Mouse (Mus musculus) bone marrow macrophage, adult 2 months (primary cell): Measurements from ENCODE around the gene H2-Q7. TPM values are rescaled to one million over a fixed set of nuclear protein-coding genes. Genes with fewer than 3 reads are reported as not detected.
A peak's percentile ranks its signal among the peaks of the same experiment; 100 is the strongest.
"Not testable (repeated sequence)": the region's sequence is repeated elsewhere in the genome, so short reads cannot be mapped to it uniquely, and the experiment has no call there.

Experiments used
- H3K27ac ChIP-seq: 2 replicates; pipeline ENCODE4 v1.5.1; 2012; ENCODE audit warnings: low read depth, low read length; ENCODE audit not compliant: insufficient read depth
- H3K4me1 ChIP-seq: 2 replicates; pipeline ENCODE4 v1.6.1; 2012; ENCODE audit warnings: low read length; ENCODE audit not compliant: control insufficient read depth, insufficient read depth
- H3K4me3 ChIP-seq: 2 replicates; pipeline ENCODE4 v1.5.1; 2012; ENCODE audit warnings: mild to moderate bottlenecking, low read length, moderate library complexity; ENCODE audit not compliant: insufficient read depth
- CTCF ChIP-seq: IDR thresholded peaks from 2 replicates; pipeline ENCODE4 v1.5.1; 2012; ENCODE audit warnings: low read depth, mild to moderate bottlenecking, low read length, moderate library complexity
- polyA plus RNA-seq: library from polyadenylated mRNA; stranded (reverse); fragments of >200 nt; gene quantifications from 2 replicates; pipeline ENCODE4 v1.2.4, GENCODE M21; 2012; ENCODE audit not compliant: missing spikeins, insufficient read depth, insufficient read length

H2-Q7 gene
- polyA plus RNA-seq, 1 experiment = 15.8 TPM

DNA sequence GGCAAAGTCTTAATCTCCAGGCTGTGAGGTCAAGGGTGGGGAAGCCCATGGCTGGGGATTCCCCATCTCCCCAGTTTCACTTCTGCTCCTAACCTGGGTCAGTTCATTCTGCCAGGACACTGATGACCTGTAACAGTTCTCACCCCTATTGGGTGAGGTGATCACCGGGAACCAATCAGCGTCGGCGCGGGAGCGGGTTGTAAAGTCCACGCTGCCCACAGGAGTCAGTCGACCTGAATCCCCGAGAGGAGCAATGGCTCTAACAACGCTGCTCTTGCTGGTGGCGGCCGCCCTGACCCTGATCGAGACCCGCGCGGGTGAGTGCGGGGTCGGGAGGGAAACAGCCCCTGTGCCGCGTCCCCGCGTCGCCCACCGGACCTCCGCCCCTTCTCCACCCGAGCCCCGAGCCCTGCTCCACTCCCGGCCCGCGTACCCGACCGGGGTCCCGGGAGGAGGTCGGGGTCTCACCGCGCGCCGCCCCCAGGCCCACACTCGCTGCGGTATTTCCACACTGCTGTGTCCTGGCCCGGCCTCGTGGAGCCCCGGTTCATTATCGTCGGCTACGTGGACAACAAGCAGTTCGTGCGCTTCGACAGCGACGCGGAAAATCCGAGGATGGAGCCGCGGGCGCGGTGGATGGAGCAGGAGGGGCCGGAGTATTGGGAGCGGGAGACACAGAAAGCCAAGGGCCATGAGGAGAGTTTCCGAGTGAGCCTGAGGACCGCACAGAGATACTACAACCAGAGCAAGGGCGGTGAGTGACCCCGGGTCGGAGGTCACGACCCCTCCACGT is 14.1 kb upstream of the H2-Q7 start, which contains the start of gene H2-Q6:
Gene H2-Q6, plus strand, starts transcription at position 227 of the 793 bp plus-strand sequence.
- H3K4me3 ChIP-seq = peak within 1 kb of the TSS; percentile 10; the same call in 1 of the 2 replicates
- not testable (repeated sequence) for H3K4me1 ChIP-seq, H3K27ac ChIP-seq

DNA sequence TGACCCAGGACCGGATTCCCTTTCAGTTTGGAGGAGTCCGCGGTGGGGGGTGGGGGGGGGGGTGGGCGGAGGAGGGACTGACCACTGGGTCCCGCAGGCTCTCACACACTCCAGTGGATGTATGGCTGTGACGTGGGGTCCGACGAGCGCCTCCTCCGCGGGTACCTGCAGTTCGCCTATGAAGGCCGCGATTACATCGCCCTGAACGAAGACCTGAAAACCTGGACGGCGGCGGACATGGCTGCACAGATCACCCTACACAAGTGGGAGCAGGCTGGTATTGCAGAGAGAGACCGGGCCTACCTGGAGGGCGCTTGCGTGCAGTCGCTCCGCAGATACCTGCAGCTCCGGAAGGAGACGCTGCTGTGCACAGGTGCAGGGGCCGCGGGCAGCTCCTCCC is 13.5 kb upstream of the H2-Q7 start:
- not testable (repeated sequence) for H3K27ac ChIP-seq, H3K4me3 ChIP-seq

DNA sequence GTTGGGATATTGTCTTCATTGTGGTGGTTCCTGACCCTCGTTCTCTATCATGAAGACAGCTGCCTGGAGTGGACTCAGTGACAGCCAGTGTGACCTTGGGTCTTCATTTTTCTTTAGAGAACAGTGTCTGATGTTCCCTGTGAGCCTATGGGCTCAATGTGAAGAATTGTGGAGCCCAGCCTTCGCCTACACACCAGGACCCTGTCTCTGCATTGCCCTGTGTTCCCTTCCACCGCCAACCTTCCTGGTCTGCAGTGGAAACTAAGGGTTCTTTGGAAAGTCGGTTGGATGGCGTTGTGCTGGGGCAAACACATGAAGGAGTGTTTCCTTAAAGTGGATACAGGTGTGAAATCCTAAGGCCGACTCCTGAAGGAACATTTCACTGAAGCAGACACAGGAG is 10.1 kb upstream of the H2-Q7 start:
- H3K27ac ChIP-seq, H3K4me1 ChIP-seq, H3K4me3 ChIP-seq: not testable (repeated sequence)

More for the DNA sequence above, 13.5 kb upstream of the H2-Q7 start:
- H3K4me1 ChIP-seq = not testable (repeated sequence)

DNA sequence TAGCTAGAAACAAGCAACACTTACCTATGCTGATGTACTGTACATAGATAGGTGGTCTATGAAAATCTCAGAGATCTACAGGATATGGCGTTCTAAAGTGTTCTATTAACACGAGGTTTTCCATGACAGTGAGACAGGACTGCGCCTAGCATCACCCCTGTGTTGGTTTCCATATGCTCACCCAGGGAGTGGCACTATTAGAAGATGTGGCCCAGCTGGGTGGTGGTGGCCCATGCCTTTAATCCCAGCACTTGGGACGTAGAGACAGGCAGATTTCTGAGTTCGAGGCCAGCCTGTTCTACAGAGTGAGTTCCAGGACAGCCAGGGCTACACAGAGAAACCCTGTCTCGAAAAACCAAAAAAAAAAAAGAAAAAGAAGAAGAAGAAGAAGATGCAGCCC is 8.3 kb upstream of the H2-Q7 start:
- H3K27ac ChIP-seq, H3K4me1 ChIP-seq, H3K4me3 ChIP-seq: not testable (repeated sequence)

- H3K27ac ChIP-seq, H3K4me3 ChIP-seq, H3K4me1 ChIP-seq: not testable (repeated sequence)
Measured at GRCm38 (mm10) chr17:35432167-35432566, 6.8 kb upstream of the H2-Q7 start.

DNA sequence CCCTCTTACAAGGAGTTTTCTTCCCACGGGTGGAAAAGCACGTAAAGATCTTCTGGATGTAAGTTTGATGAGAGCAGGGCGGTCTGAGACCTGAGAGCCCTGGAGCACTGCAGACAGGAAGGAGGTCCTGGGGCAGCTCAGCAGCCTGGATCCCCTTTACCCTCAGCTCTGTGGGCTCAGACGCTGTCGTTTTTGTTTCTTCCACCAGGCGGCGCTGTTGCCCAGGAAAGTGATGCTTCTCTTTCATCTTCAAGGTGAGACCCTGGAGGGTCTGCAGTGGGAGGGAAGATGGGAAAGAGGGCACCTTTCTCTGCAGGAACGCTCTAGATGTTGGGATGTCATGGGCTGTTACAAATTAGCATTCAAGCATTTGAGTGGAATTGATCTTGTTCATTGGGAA is 4.1 kb upstream of the H2-Q7 start:
- H3K27ac ChIP-seq, H3K4me1 ChIP-seq, H3K4me3 ChIP-seq: not testable (repeated sequence)
- TF ChIP-seq CTCF = peak; percentile 89

DNA sequence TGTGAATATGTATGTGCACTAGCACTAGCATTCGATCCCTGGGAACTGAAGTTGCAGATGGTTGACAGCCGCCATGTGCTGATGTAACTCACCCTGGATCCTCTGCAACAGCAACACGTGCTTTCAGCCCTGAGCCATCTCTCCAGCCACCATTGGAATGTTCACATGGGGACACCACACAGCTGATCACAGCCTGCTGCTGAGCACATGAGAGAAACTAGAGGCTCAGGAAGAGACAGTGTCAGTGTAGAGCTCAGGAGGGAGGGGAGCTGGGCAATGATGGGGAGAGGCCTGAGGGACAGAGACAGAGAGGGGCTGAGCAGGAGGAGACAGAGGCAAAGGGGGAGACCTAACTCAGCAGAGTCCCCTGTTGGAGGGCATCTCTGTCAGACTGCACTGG is 3.4 kb upstream of the H2-Q7 start:
- H3K4me1 ChIP-seq, H3K4me3 ChIP-seq, H3K27ac ChIP-seq: not testable (repeated sequence)

GRCm38 (mm10) chr17:35437386-35437936 is 1.5 kb upstream of the H2-Q7 start:
- not testable (repeated sequence) for H3K4me3 ChIP-seq, H3K4me1 ChIP-seq, H3K27ac ChIP-seq

- not testable (repeated sequence) for H3K27ac ChIP-seq, H3K4me1 ChIP-seq, H3K4me3 ChIP-seq
Measured at GRCm38 (mm10) chr17:35438395-35438794, 560 bp upstream of the H2-Q7 start.

GRCm38 (mm10) chr17:35439295-35439747 is 366 bp downstream of the H2-Q7 start:
- H3K27ac ChIP-seq, H3K4me1 ChIP-seq: not testable (repeated sequence)
- H3K4me3 ChIP-seq = peak overlapping the region; percentile 40

DNA sequence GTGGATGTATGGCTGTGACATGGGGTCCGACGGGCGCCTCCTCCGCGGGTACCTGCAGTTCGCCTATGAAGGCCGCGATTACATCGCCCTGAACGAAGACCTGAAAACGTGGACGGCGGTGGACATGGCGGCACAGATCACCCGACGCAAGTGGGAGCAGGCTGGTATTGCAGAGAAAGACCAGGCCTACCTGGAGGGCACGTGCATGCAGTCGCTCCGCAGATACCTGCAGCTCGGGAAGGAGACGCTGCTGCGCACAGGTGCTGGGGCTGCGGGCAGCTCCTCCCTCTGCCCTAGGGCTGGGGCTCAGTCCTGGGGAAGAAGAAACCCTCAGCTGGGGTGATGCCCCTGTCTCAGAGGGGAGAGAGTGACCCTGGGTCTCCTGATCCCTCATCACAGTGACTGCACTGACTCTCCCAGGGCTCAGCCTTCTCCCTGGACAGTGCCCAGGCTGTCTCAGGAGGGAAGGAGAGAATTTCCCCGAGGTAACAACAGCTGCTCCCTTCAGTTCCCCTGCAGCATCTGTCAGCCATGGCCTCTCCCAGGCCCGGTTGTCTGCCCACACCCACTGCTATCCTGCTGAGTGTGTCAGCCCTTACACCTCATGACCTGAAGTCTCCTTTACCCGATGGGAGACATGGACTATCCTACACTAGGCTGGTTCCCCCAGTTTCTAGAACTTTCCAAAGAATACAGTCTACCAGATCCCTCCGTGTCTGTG is 1.1 kb downstream of the H2-Q7 start:
- H3K4me3 ChIP-seq, H3K4me1 ChIP-seq, H3K27ac ChIP-seq: not testable (repeated sequence)

- not testable (repeated sequence) for H3K4me3 ChIP-seq, H3K4me1 ChIP-seq, H3K27ac ChIP-seq
Measured at GRCm38 (mm10) chr17:35442376-35442775, 3.4 kb downstream of the H2-Q7 start.

DNA sequence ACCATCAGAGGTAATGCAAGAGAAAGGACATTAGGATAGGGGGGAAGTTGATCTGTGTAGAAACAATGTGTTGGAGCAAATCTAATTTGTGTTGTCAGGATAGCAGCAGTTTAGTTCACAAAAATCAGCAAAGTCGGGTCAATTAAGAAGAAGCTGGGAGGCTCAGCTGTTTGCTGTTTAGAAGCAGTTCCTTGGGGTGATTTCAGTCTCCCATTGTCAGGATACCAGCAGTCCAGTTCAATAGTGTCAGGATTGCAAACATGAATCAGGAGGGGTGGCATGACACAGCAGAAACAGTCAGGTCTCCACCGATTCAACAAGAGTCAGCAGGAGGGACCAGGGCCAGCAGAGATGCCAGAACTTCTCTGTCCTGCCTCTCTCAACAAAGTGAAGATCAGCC is 5.6 kb downstream of the H2-Q7 start:
- not testable (repeated sequence) for H3K27ac ChIP-seq, H3K4me1 ChIP-seq, H3K4me3 ChIP-seq

DNA sequence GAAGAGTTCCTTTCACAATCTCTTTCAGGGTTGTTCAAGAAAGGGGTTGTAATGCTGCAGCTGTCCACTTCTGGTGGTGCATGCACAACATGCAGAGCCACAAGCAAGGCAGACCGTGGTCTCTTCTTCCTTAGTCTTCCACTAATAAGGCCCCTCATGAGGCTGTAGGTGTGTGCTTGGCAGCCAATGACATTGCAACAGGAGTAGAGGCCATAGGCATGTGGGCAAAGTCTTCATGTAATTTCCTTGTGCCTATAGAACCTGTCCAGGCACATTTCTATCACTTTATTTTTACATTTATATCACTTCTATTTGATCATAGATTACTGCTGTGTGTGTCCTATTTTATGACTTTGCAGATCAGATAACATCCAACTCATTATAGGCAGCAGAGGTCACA is 19.3 kb downstream of the H2-Q7 start:
- not testable (repeated sequence) for H3K4me3 ChIP-seq, H3K4me1 ChIP-seq, H3K27ac ChIP-seq

- H3K4me3 ChIP-seq, H3K4me1 ChIP-seq, H3K27ac ChIP-seq: not testable (repeated sequence)
Measured at GRCm38 (mm10) chr17:35460513-35461341, 21.8 kb downstream of the H2-Q7 start.
